Mouse (Mus musculus) thymus, adult 2 months (tissue): Measurements from ENCODE around the gene Hdac9. TPM values are rescaled to one million over a fixed set of nuclear protein-coding genes. Genes with fewer than 3 reads are reported as not detected.

Experiments used
- DNase-seq: peaks from one replicate; pipeline ENCODE4 v3.0.0; 2021
- H3K27ac ChIP-seq: fragments of 200-500 bp; 2 replicates; pipeline ENCODE4 v1.5.1; 2012; ENCODE audit warnings: low read length, control low read depth; ENCODE audit not compliant: control insufficient read depth, insufficient read depth
- H3K27me3 ChIP-seq: fragments of 200-500 bp; 2 replicates; pipeline ENCODE4 v1.6.1; 2012; ENCODE audit warnings: mild to moderate bottlenecking, low read length, moderate library complexity, mixed read lengths; ENCODE audit not compliant: control insufficient read depth, insufficient read depth
- H3K36me3 ChIP-seq: fragments of 200-500 bp; 2 replicates; pipeline ENCODE4 v1.6.1; 2012; ENCODE audit warnings: mild to moderate bottlenecking, low read length, moderate library complexity; ENCODE audit not compliant: control insufficient read depth, insufficient read depth
- H3K4me1 ChIP-seq: fragments of 200-500 bp; replicated peaks from 2 replicates; pipeline ENCODE4 v1.6.1; 2012; ENCODE audit warnings: low read length; ENCODE audit not compliant: control insufficient read depth, insufficient read depth
- H3K4me3 ChIP-seq: fragments of 200-500 bp; 2 replicates; pipeline ENCODE4 v1.5.1; 2012; ENCODE audit warnings: mild to moderate bottlenecking, low read length, control low read depth, moderate library complexity; ENCODE audit not compliant: control insufficient read depth, insufficient read depth
- CTCF ChIP-seq: fragments of 200-500 bp; IDR thresholded peaks from 2 replicates; pipeline ENCODE4 v1.5.1; 2012; ENCODE audit warnings: mild to moderate bottlenecking, control low read depth, low read length, moderate library complexity, borderline replicate concordance; ENCODE audit not compliant: control insufficient read depth, poor library complexity, insufficient read depth; ENCODE audit errors: extremely low read depth
- POLR2A ChIP-seq: fragments of 200-500 bp; IDR thresholded peaks from 2 replicates; pipeline ENCODE4 v1.6.1; 2012; ENCODE audit warnings: mild to moderate bottlenecking, low read length, control low read depth, moderate library complexity; ENCODE audit not compliant: control insufficient read depth, poor library complexity, insufficient read depth; ENCODE audit errors: extremely low read depth
- WGBS: fragments of 180-500 bp; shearing (Covaris S2); methylation state at CpG from one replicate; pipeline ENCODE4 v1.1.7; 2018; 5-methylcytosine and 5-hydroxymethylcytosine counted together
- polyA plus RNA-seq: library from polyadenylated mRNA; depleted of rRNA; stranded (reverse); fragments of >200 nt; gene quantifications from 2 replicates; pipeline ENCODE4 v1.2.3, GENCODE M21; 2012

Gene Hdac9
- polyA plus RNA-seq, 1 experiment: 1.9 TPM

DNA sequence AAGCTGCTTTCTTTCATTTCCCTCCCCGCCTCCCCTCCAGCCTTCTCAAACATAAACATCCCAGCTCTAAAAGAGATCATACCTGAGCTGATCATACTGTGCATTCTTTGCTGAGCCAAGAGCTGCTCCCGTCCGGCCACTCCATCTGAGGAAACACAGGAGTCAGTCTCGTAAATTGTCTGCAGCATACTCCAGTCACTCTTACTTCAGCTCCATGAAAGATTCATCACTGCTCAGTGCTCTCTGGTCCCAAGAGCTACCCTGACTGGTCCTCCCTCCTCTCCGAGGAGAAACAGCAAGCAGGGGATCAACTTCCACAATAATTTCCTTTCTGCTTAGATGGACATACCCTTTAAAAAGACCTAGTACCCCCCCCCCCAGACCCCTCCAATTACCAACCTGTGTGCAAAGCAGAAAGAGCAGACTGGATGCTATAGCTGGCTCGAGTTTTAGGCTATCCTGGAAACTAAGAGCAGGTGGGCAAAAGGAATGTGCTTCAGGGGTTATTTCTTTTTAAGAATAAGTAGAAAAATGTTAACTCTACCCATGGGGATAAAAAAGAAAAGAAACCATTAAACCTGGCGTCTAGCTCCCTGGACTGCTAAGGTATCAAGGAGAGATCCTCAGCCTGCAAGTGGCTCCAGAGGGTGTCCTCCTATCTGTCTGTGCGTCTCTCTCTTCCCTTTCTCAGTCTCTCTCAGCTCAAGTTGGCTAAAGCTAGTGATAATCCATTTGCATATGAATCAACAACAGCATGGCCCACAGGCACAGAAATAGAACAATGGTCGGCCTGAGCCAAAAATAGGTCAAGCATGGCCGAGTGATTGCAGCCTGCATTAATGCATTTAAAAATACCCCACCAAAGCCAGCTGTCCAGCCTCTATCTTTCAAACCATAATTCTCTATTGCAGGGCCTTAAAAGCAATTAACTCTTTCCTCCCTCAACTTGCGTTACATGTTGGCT, 388.4 kb downstream of the Hdac9 start:
- H3K4me3 ChIP-seq: no peak overlapping the region
- 84% methylated on average over 11 of the region's 11 CpGs for WGBS

GRCm38 (mm10) chr12:34527761-34528160, 389.1 kb downstream of the Hdac9 start:
- TF ChIP-seq POLR2A (no peak), CTCF (no peak)
- WGBS: 92% methylated on average over 4 of the region's 4 CpGs
- no peaks in the 10 kb centered on the region for H3K4me1 ChIP-seq
- no peaks in the 10 kb centered on the region for H3K36me3 ChIP-seq
- no peak overlapping the region for H3K4me3 ChIP-seq
- no peaks in the 10 kb centered on the region for H3K27me3 ChIP-seq
- H3K27ac ChIP-seq: no peak overlapping the region
- DNase-seq: no peak

More for the DNA sequence above, 388.4 kb downstream of the Hdac9 start:
- Histone ChIP-seq H3K4me1 (no peaks in the 10 kb centered on the region), H3K27me3 (no peaks in the 10 kb centered on the region), H3K27ac (no peak overlapping the region), H3K36me3 (no peaks in the 10 kb centered on the region)
- no peak for DNase-seq
- no peak for TF ChIP-seq CTCF
- no peak for TF ChIP-seq POLR2A

GRCm38 (mm10) chr12:34521468-34521867, 395.4 kb downstream of the Hdac9 start:
- no peak for DNase-seq
- H3K27ac ChIP-seq: no peak overlapping the region
- TF ChIP-seq CTCF: no peak
- no peak for TF ChIP-seq POLR2A
- 92% methylated on average over 2 of the region's 2 CpGs for WGBS
- H3K27me3 ChIP-seq: no peaks in the 10 kb centered on the region
- H3K4me1 ChIP-seq: no peaks in the 10 kb centered on the region
- no peaks in the 10 kb centered on the region for H3K36me3 ChIP-seq
- no peak overlapping the region for H3K4me3 ChIP-seq

- Histone ChIP-seq H3K27me3 (no peaks in the 10 kb centered on the region), H3K36me3 (no peaks in the 10 kb centered on the region), H3K27ac (no peak overlapping the region), H3K4me3 (no peak overlapping the region), H3K4me1 (no peaks in the 10 kb centered on the region)
- no peak for DNase-seq
- WGBS: 64% methylated on average over 6 of the region's 6 CpGs
- TF ChIP-seq CTCF: no peak
- TF ChIP-seq POLR2A: no peak
Observed at GRCm38 (mm10) chr12:34516769-34517562, 399.9 kb downstream of the Hdac9 start.

GRCm38 (mm10) chr12:34506345-34506744, 410.6 kb downstream of the Hdac9 start:
- no peak for DNase-seq
- WGBS: 96% methylated on average over 1 of the region's 1 CpGs
- Histone ChIP-seq H3K4me3 (no peak overlapping the region), H3K4me1 (no peaks in the 10 kb centered on the region), H3K36me3 (no peaks in the 10 kb centered on the region), H3K27me3 (no peaks in the 10 kb centered on the region), H3K27ac (no peak overlapping the region)
- no peak for TF ChIP-seq POLR2A

DNA sequence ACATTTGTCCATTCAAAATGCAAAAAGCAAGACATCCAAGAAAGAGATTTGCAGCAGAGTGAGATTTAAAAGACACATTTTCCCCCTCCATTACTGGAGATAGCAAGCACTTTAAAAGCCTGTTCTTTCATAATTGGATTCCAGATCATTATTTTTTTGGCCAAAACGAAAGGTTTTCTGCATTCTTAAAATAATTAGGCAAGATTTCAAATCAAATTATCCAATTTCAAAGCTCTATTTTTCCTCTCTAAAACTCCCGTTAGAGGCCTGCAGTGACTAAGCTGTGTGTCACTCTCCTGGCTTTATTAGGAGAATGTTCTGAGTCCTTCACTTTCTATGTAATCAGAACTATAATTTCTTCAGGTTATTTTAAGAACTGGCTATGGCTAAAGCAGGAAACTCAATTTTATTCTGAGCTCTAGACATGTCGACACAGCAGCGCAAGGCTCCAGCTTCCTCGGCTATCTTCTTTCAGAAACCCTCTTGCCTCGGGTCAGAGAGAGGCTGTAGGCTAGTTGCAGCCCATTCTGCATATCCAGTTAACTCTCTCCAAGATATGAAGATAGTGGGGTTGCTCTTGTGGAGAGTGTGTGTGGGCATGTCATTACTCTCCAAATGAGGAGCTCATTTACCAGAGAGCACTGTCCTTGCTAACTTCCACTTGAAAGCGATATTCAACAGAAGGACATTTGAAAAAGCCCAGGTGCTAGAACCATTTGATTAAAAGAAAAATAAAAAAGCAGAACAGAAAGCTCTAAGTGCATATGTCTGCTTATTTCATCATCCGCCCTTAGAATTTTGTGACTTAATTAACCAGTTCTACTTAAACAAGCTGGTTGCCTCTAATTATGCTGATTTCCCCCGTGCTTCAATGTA, 417.9 kb downstream of the Hdac9 start:
- H3K27me3 ChIP-seq: no peaks in the 10 kb centered on the region
- WGBS: 86% methylated on average over 9 of the region's 9 CpGs
- no peak overlapping the region for H3K4me3 ChIP-seq
- H3K27ac ChIP-seq: no peak overlapping the region
- DNase-seq: no peak
- H3K36me3 ChIP-seq: no peaks in the 10 kb centered on the region
- TF ChIP-seq POLR2A (no peak), CTCF (no peak)
- no peaks in the 10 kb centered on the region for H3K4me1 ChIP-seq
